Mouse (Mus musculus) left cerebral cortex, adult 11 months (tissue): ENCODE data around the gene Gm4724.
"Not testable (repeated sequence)": the region's sequence is repeated elsewhere in the genome, so short reads cannot be mapped to it uniquely, and the experiment has no call there.

Experiments
- DNase-seq: peaks from one replicate; pipeline ENCODE4 v3.0.0; 2022; ENCODE audit warnings: low spot score

Gm4724 gene

GRCm38 (mm10) chr2:175435707-175436106, at the start of gene Gm4724:
Gene Gm4724, minus strand, starts transcription at chr2:175435807.
- not testable (repeated sequence) for DNase-seq

DNA sequence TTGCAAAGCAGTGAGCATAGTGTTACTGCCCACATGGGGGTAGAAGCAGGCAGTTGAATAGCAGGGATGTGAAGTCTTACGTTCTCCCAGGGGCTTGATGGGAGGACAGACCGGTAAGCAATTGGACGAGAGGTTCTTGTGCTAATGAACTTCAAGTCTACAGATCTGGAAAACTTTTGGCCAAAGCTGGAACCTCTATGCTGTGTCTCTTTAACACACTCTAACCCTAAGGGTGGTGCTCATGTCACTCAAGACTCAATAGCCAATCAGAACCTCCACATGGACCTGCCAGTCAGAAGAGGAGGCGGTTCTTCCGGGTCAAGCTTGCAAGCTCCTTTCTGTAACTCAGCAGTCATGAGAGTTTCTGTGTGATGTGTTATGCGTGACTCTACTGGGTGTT, 34.1 kb upstream of the Gm4724 start, which contains the start of gene Zfp965:
Gene Zfp965 (plus strand): TSS at position 301 of the 400 bp plus-strand sequence.
- DNase-seq, result not testable (repeated sequence)
